ENCODE assay signal across 8 mouse cellular contexts in the genomic region with DNA sequence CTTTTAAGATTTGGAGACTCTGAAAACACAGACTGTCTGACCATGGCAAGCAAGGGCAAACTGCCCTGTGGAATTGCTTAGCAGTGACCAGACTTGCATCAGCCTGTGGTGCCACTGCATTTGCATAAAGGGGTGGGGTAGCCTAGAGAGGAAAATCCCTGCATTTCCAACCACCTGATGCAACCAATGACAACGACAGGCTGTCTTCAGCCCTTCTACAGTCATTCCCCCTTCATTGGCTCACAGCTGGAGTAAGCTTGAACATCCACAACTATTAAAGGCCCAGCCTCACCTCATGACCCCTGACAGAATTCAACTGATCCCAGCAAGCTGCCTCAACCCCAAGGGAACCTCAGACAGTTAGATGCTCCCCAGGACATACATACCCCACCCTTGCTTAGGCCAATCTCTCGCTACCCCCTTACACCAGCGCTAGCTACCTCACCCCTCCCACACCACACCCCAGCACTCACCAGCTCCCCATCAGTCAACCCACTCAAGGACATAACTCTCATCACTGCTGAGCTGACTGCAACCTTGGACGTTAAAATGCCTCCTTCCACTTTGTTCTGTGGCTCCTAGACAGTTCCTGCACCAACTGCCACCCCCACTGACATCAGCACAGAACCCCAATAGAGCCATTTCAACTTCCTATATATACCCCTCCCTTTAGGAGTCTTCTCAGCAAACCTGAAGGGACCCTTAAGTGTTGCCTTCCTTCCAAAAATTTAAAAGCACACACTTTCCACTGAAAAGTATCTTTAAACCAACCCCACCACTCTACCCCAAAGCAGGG. TPM values are rescaled to one million over a fixed set of nuclear protein-coding genes. Genes with fewer than 3 reads are reported as not detected.
A peak's percentile ranks its signal among the peaks of the same experiment; 100 is the strongest.
DNase-seq lines count a peak whose midpoint lies in the region; ATAC-seq lines count a peak whose summit lies in the region.

No protein-coding gene starts in this region.

- peaks cover 73% of the 10 kb centered on the region for H3K36me3 ChIP-seq in heart, embryonic 12.5 days
- H3K36me3 ChIP-seq in heart, embryonic 15.5 days: peaks cover 51% of the 10 kb centered on the region
- peaks cover 56% of the 10 kb centered on the region for H3K36me3 ChIP-seq in liver, embryonic 11.5 days (ENCODE audit: control insufficient read depth, insufficient read depth, low read length)
- H3K36me3 ChIP-seq in neural tube, embryonic 14.5 days (ENCODE audit: control insufficient read depth, insufficient read depth, low read length): peaks cover 40% of the 10 kb centered on the region

- no peaks in the 10 kb centered on the region for H3K9me3 ChIP-seq in heart, embryonic 12.5 days (replicated peaks)
- no peaks in the 10 kb centered on the region for H3K9me3 ChIP-seq in heart, embryonic 15.5 days (replicated peaks)
- H3K9me3 ChIP-seq in liver, embryonic 11.5 days (ENCODE audit: control insufficient read depth, low read length): no peaks in the 10 kb centered on the region
- H3K9me3 ChIP-seq in neural tube, embryonic 14.5 days (ENCODE audit: control insufficient read depth, low read length): no peaks in the 10 kb centered on the region

- no peak for DNase-seq in heart, postnatal 4 days
- DNase-seq in adrenal gland, adult (ENCODE audit: inconsistent age in 2 of 2, low spot score in 1 of 2): peak; percentile 84 to 93
- DNase-seq in liver, embryonic 11.5 days (ENCODE audit: low spot score): no peak
- DNase-seq in retina, postnatal 1 day: no peak

- H3K4me2 ChIP-seq in heart, embryonic 12.5 days: peak overlapping the region; percentile 99
- H3K4me2 ChIP-seq in heart, embryonic 15.5 days: peak overlapping the region; percentile 97
- peak overlapping the region; percentile 88 for H3K4me2 ChIP-seq in liver, embryonic 11.5 days
- peak overlapping the region; percentile 98 for H3K4me2 ChIP-seq in neural tube, embryonic 14.5 days (ENCODE audit: low read depth, low read length)

- H3K27ac ChIP-seq in heart, embryonic 12.5 days (ENCODE audit: poor library complexity, severe bottlenecking): peak overlapping the region; percentile 46; the same call in 1 of the 2 replicates
- H3K27ac ChIP-seq in heart, embryonic 15.5 days: no peak overlapping the region; the same call in 1 of the 2 replicates
- H3K27ac ChIP-seq in liver, embryonic 11.5 days (ENCODE audit: low read depth, low read length): peak overlapping the region; percentile 32; the same call in 1 of the 2 replicates
- peak overlapping the region; percentile 83; the same call in 1 of the 2 replicates for H3K27ac ChIP-seq in neural tube, embryonic 14.5 days (ENCODE audit: low read depth, low read length)

- 38% methylated on average over 4 of the region's 4 CpGs for WGBS in heart, embryonic 12.5 days
- 36% methylated on average over 4 of the region's 4 CpGs for WGBS in heart, embryonic 15.5 days
- 49% methylated on average over 4 of the region's 4 CpGs for WGBS in liver, embryonic 11.5 days
- WGBS in neural tube, embryonic 14.5 days: 41% methylated on average over 4 of the region's 4 CpGs

- H3K9ac ChIP-seq in heart, embryonic 12.5 days: peak overlapping the region; percentile 76
- no peak overlapping the region for H3K9ac ChIP-seq in heart, embryonic 15.5 days
- peak overlapping the region; percentile 57 for H3K9ac ChIP-seq in liver, embryonic 11.5 days (ENCODE audit: low read depth, low read length)
- H3K9ac ChIP-seq in neural tube, embryonic 14.5 days (replicated peaks; ENCODE audit: low read depth, low read length): peak overlapping the region; percentile 66

- no peaks in the 10 kb centered on the region for H3K27me3 ChIP-seq in heart, embryonic 12.5 days (replicated peaks)
- H3K27me3 ChIP-seq in heart, embryonic 15.5 days: no peaks in the 10 kb centered on the region
- no peaks in the 10 kb centered on the region for H3K27me3 ChIP-seq in liver, embryonic 11.5 days (replicated peaks; ENCODE audit: control insufficient read depth, insufficient read depth, low read length)
- no peaks in the 10 kb centered on the region for H3K27me3 ChIP-seq in neural tube, embryonic 14.5 days (ENCODE audit: control insufficient read depth, insufficient read depth, low read length)

- H3K4me1 ChIP-seq in heart, embryonic 12.5 days (replicated peaks): peaks cover 56% of the 10 kb centered on the region
- H3K4me1 ChIP-seq in heart, embryonic 15.5 days (replicated peaks): peaks cover 58% of the 10 kb centered on the region
- H3K4me1 ChIP-seq in liver, embryonic 11.5 days (replicated peaks; ENCODE audit: control insufficient read depth, insufficient read depth, low read length): peaks cover 45% of the 10 kb centered on the region
- H3K4me1 ChIP-seq in neural tube, embryonic 14.5 days (ENCODE audit: control insufficient read depth, insufficient read depth, low read length): peaks cover 54% of the 10 kb centered on the region

- no peak for ATAC-seq in heart, embryonic 12.5 days (ENCODE audit: insufficient number of reproducible peaks, low FRiP score)
- ATAC-seq in heart, embryonic 15.5 days (replicated peaks; ENCODE audit: insufficient number of reproducible peaks, insufficient read depth, low FRiP score, low read depth): no peak
- no peak for ATAC-seq in liver, embryonic 11.5 days (replicated peaks; ENCODE audit: low FRiP score)
- no peak for ATAC-seq in neural tube, embryonic 14.5 days (ENCODE audit: low read depth)
- no peak for ATAC-seq in frontal cortex, adult (ENCODE audit: low TSS enrichment)

- peak overlapping the region; percentile 62 for H3K4me3 ChIP-seq in heart, embryonic 12.5 days
- peak overlapping the region; percentile 81 for H3K4me3 ChIP-seq in heart, embryonic 15.5 days
- peak overlapping the region; percentile 55 for H3K4me3 ChIP-seq in liver, embryonic 11.5 days (ENCODE audit: low read depth, low read length)
- H3K4me3 ChIP-seq in neural tube, embryonic 14.5 days (ENCODE audit: low read depth, low read length): peak overlapping the region; percentile 47

RNA-seq across cellular contexts. Expression of gene Nfe2l1, which starts 6.9 kb away (rescaled TPM):
- polyA plus RNA-seq in heart, embryonic 12.5 days (2016; fragmentation: Nextera tagmentation; extraction: Ambion mirVana): 85.8 and 89.7 TPM in 2 replicates
- total RNA-seq in heart, postnatal 4 days (2021): 100 to 1,000 TPM; 200 to 203 TPM
- 75.3 and 79.0 TPM in 2 replicates for polyA plus RNA-seq in heart, embryonic 15.5 days (2015; fragmentation: Nextera tagmentation; extraction: Ambion mirVana)
- 27.6 and 28.9 TPM in 2 replicates for polyA plus RNA-seq in liver, embryonic 11.5 days (2014; fragmentation: Nextera tagmentation; extraction: Ambion mirVana)
- 39.7 and 51.7 TPM in 2 replicates for polyA plus RNA-seq in neural tube, embryonic 14.5 days (2014; fragmentation: Nextera tagmentation; extraction: Ambion mirVana)

RNA-seq across cellular contexts. Expression of gene Copz2, which starts 26.8 kb away (rescaled TPM):
- 105 TPM in 2 replicates for polyA plus RNA-seq in heart, embryonic 12.5 days (2016; fragmentation: Nextera tagmentation; extraction: Ambion mirVana)
- total RNA-seq in heart, postnatal 4 days (2021): 10 to 100 TPM; 51.2 to 52.7 TPM
- 120 and 122 TPM in 2 replicates for polyA plus RNA-seq in heart, embryonic 15.5 days (2015; fragmentation: Nextera tagmentation; extraction: Ambion mirVana)
- polyA plus RNA-seq in liver, embryonic 11.5 days (2014; fragmentation: Nextera tagmentation; extraction: Ambion mirVana): 33.6 and 41.2 TPM in 2 replicates
- 10.9 and 33.9 TPM in 2 replicates for polyA plus RNA-seq in neural tube, embryonic 14.5 days (2014; fragmentation: Nextera tagmentation; extraction: Ambion mirVana)

RNA-seq across cellular contexts. Expression of gene Cbx1, which starts 33.9 kb away (rescaled TPM):
- polyA plus RNA-seq in heart, embryonic 12.5 days (2016; fragmentation: Nextera tagmentation; extraction: Ambion mirVana): 57.9 and 61.0 TPM in 2 replicates
- 10 to 100 TPM; 69.6 to 72.0 TPM for total RNA-seq in heart, postnatal 4 days (2021)
- 52.4 and 52.9 TPM in 2 replicates for polyA plus RNA-seq in heart, embryonic 15.5 days (2015; fragmentation: Nextera tagmentation; extraction: Ambion mirVana)
- polyA plus RNA-seq in liver, embryonic 11.5 days (2014; fragmentation: Nextera tagmentation; extraction: Ambion mirVana): 76.7 and 82.0 TPM in 2 replicates
- 62.5 and 66.5 TPM in 2 replicates for polyA plus RNA-seq in neural tube, embryonic 14.5 days (2014; fragmentation: Nextera tagmentation; extraction: Ambion mirVana)

RNA-seq across cellular contexts. Expression of gene Snx11, which starts 45.5 kb away (rescaled TPM):
- 14.3 and 14.7 TPM in 2 replicates for polyA plus RNA-seq in heart, embryonic 12.5 days (2016; fragmentation: Nextera tagmentation; extraction: Ambion mirVana)
- total RNA-seq in heart, postnatal 4 days (2021): 10 to 100 TPM; 15.5 to 18.2 TPM
- 10.9 and 13.4 TPM in 2 replicates for polyA plus RNA-seq in heart, embryonic 15.5 days (2015; fragmentation: Nextera tagmentation; extraction: Ambion mirVana)
- 10.5 and 12.0 TPM in 2 replicates for polyA plus RNA-seq in liver, embryonic 11.5 days (2014; fragmentation: Nextera tagmentation; extraction: Ambion mirVana)
- 43.9 and 51.2 TPM in 2 replicates for polyA plus RNA-seq in neural tube, embryonic 14.5 days (2014; fragmentation: Nextera tagmentation; extraction: Ambion mirVana)

Comparison
In these comparisons a context has a peak if more than half of its experiments do, and no peak if none do; other contexts are left out.
1. DNase-seq: peak in adrenal gland, adult (2 of 2); none in heart, postnatal 4 days (single experiment), liver, embryonic 11.5 days (single experiment) and retina, postnatal 1 day (single experiment).
2. Peak in every context shown above with its lines, with median percentiles within 50 percentile points of each other: H3K4me2 ChIP-seq and H3K4me3 ChIP-seq.